Mouse (Mus musculus) embryonic facial prominence, embryonic 14.5 days (tissue): Measurements from ENCODE around the gene Nlrp3. TPM values are rescaled to one million over a fixed set of nuclear protein-coding genes. Genes with fewer than 3 reads are reported as not detected.

Source experiments
- ATAC-seq: fragments of 200-750 bp; cut with Nextera tagmentation; 2 replicates; pipeline ENCODE4 v1.8.0; 2017; ENCODE audit warnings: low read depth, moderate number of reproducible peaks, moderate TSS enrichment
- DNase-seq: peaks from one replicate; pipeline ENCODE4 v3.0.0-alpha.2; 2015; ENCODE audit warnings: low spot score
- H3K27ac ChIP-seq: fragments of 300-500 bp; sonication (generic); replicated peaks from 2 replicates; pipeline ENCODE4 v1.5.1; 2014; ENCODE audit warnings: low read depth, mild to moderate bottlenecking, low read length, moderate library complexity
- H3K27me3 ChIP-seq: fragments of 300-500 bp; sonication (generic); replicated peaks from 2 replicates; pipeline ENCODE4 v1.6.1; 2014; ENCODE audit warnings: low read length; ENCODE audit not compliant: control insufficient read depth, insufficient read depth
- H3K36me3 ChIP-seq: fragments of 300-500 bp; sonication (generic); 2 replicates; pipeline ENCODE4 v1.6.1; 2014; ENCODE audit warnings: low read length, mixed read lengths; ENCODE audit not compliant: control insufficient read depth, insufficient read depth
- H3K4me1 ChIP-seq: fragments of 300-500 bp; sonication (generic); 2 replicates; pipeline ENCODE4 v1.6.1; 2014; ENCODE audit warnings: antibody characterized with exemption, low read length; ENCODE audit not compliant: control insufficient read depth, insufficient read depth
- H3K4me2 ChIP-seq: fragments of 300-500 bp; sonication (generic); 2 replicates; pipeline ENCODE4 v1.6.1; 2014; ENCODE audit warnings: low read depth, mild to moderate bottlenecking, low read length, moderate library complexity, mixed read lengths
- H3K4me3 ChIP-seq: fragments of 300-500 bp; sonication (generic); 2 replicates; pipeline ENCODE4 v1.5.1; 2014; ENCODE audit warnings: low read depth, mild to moderate bottlenecking, low read length
- H3K9ac ChIP-seq: fragments of 300-500 bp; sonication (generic); 2 replicates; pipeline ENCODE4 v1.6.1; 2014; ENCODE audit warnings: low read depth, mild to moderate bottlenecking, low read length, moderate library complexity, mixed read lengths
- H3K9me3 ChIP-seq: fragments of 300-500 bp; sonication (generic); 2 replicates; pipeline ENCODE4 v1.6.1; 2016; ENCODE audit warnings: low read length; ENCODE audit not compliant: control insufficient read depth
- WGBS: fragments of 180-500 bp; shearing (Covaris S2); extraction: QIAGEN DNeasy Blood & Tissue Kit; methylation state at CpG from one replicate; pipeline ENCODE4 v1.1.7; 2014; 5-methylcytosine and 5-hydroxymethylcytosine counted together
- polyA plus RNA-seq: library from polyadenylated mRNA; unstranded; fragments of >200 nt; fragmentation: Nextera tagmentation; extraction: Ambion mirVana; gene quantifications from 2 replicates; pipeline ENCODE4 v1.2.1, GENCODE M21; 2014

The Nlrp3 gene
- polyA plus RNA-seq = 0.29 and 0.45 TPM in 2 replicates

GRCm38 (mm10) chr11:59541324-59541723 lies at the start of gene Nlrp3:
Gene Nlrp3, plus strand, starts transcription at chr11:59541568.
- Histone ChIP-seq H3K36me3 (no peaks in the 10 kb centered on the region), H3K27me3 (no peaks in the 10 kb centered on the region), H3K4me2 (no peak within 1 kb of the TSS), H3K27ac (no peak within 1 kb of the TSS), H3K4me3 (no peak within 1 kb of the TSS), H3K9me3 (no peaks in the 10 kb centered on the region), H3K9ac (no peak within 1 kb of the TSS), H3K4me1 (no peaks in the 10 kb centered on the region)
- DNase-seq (no peak), ATAC-seq (no peak)
- 46% methylated on average over 3 of the region's 3 CpGs for WGBS

- 81% methylated on average over 6 of the region's 6 CpGs for WGBS
- ATAC-seq = no peak
Observed at GRCm38 (mm10) chr11:59496672-59497310, 44.6 kb upstream of the Nlrp3 start.

GRCm38 (mm10) chr11:59497747-59498146 lies 43.6 kb upstream of the Nlrp3 start:
- WGBS = 94% methylated on average over 7 of the region's 7 CpGs
- no peak overlapping the region for H3K4me2 ChIP-seq
- H3K27me3 ChIP-seq = no peaks in the 10 kb centered on the region
- H3K4me3 ChIP-seq = no peak overlapping the region
- ATAC-seq = no peak
- H3K27ac ChIP-seq = no peak overlapping the region
- H3K9ac ChIP-seq = no peak overlapping the region
- H3K4me1 ChIP-seq = no peaks in the 10 kb centered on the region
- peaks cover 100% of the 10 kb centered on the region for H3K36me3 ChIP-seq
- no peak for DNase-seq
- no peaks in the 10 kb centered on the region for H3K9me3 ChIP-seq

More at GRCm38 (mm10) chr11:59496672-59497310, 44.6 kb upstream of the Nlrp3 start:
- no peak overlapping the region for H3K4me2 ChIP-seq
- H3K4me3 ChIP-seq = no peak overlapping the region
- H3K36me3 ChIP-seq = peaks cover 100% of the 10 kb centered on the region
- H3K9me3 ChIP-seq = no peaks in the 10 kb centered on the region
- H3K27me3 ChIP-seq = no peaks in the 10 kb centered on the region
- no peaks in the 10 kb centered on the region for H3K4me1 ChIP-seq
- no peak for DNase-seq
- no peak overlapping the region for H3K27ac ChIP-seq
- 0 out of 2 replicates have a peak overlapping the region, but pooled peaks have one; percentile 1 for H3K9ac ChIP-seq

- Histone ChIP-seq H3K9me3 (no peaks in the 10 kb centered on the region), H3K36me3 (peaks cover 74% of the 10 kb centered on the region), H3K4me3 (no peak overlapping the region), H3K27ac (no peak overlapping the region), H3K27me3 (no peaks in the 10 kb centered on the region), H3K9ac (no peak overlapping the region), H3K4me1 (peaks cover 6% of the 10 kb centered on the region; the same call in 1 of the 2 replicates), H3K4me2 (no peak overlapping the region)
- DNase-seq (no peak), ATAC-seq (no peak)
- WGBS = 95% methylated on average over 5 of the region's 5 CpGs
Observed at GRCm38 (mm10) chr11:59501978-59502700, 39.2 kb upstream of the Nlrp3 start.

GRCm38 (mm10) chr11:59505351-59505838 lies 36.0 kb upstream of the Nlrp3 start:
- DNase-seq = peak; percentile 88
- peaks cover 12% of the 10 kb centered on the region for H3K4me1 ChIP-seq
- peak overlapping the region; percentile 93 for H3K4me3 ChIP-seq
- H3K4me2 ChIP-seq = peak overlapping the region; percentile 72
- no peaks in the 10 kb centered on the region for H3K9me3 ChIP-seq
- H3K36me3 ChIP-seq = peaks cover 48% of the 10 kb centered on the region
- ATAC-seq = peak; percentile 59
- H3K27me3 ChIP-seq = no peaks in the 10 kb centered on the region
- H3K9ac ChIP-seq = peak overlapping the region; percentile 97
- under 1% methylated on average over 21 of the region's 21 CpGs for WGBS
- H3K27ac ChIP-seq = peak overlapping the region; percentile 95

- WGBS = 0% methylated on average over 26 of the region's 71 CpGs
Observed at GRCm38 (mm10) chr11:59505839-59506712, 35.3 kb upstream of the Nlrp3 start.

GRCm38 (mm10) chr11:59506713-59507074 lies 34.7 kb upstream of the Nlrp3 start:
- peak overlapping the region; percentile 93 for H3K4me3 ChIP-seq
- peak; percentile 24 for ATAC-seq

More at GRCm38 (mm10) chr11:59505839-59506712, 35.3 kb upstream of the Nlrp3 start:
- ATAC-seq = peak; percentile 95
- H3K9me3 ChIP-seq = no peaks in the 10 kb centered on the region
- H3K27me3 ChIP-seq = no peaks in the 10 kb centered on the region
- H3K4me3 ChIP-seq = peak overlapping the region; percentile 93
- H3K9ac ChIP-seq = peak overlapping the region; percentile 97
- peak overlapping the region; percentile 72 for H3K4me2 ChIP-seq
- peak; percentile 95 for DNase-seq
- H3K27ac ChIP-seq = peak overlapping the region; percentile 95
- H3K4me1 ChIP-seq = peaks cover 12% of the 10 kb centered on the region
- peaks cover 47% of the 10 kb centered on the region for H3K36me3 ChIP-seq

GRCm38 (mm10) chr11:59511558-59511957 lies 29.8 kb upstream of the Nlrp3 start:
- Histone ChIP-seq H3K27ac (no peak overlapping the region), H3K4me2 (no peak overlapping the region), H3K4me1 (peaks cover 9% of the 10 kb centered on the region; the same call in 1 of the 2 replicates), H3K9me3 (no peaks in the 10 kb centered on the region), H3K4me3 (no peak overlapping the region), H3K36me3 (peaks cover 17% of the 10 kb centered on the region), H3K9ac (no peak overlapping the region), H3K27me3 (no peaks in the 10 kb centered on the region)
- DNase-seq = no peak
- 82% methylated on average over 1 of the region's 1 CpGs for WGBS
- no peak for ATAC-seq

More at GRCm38 (mm10) chr11:59506713-59507074, 34.7 kb upstream of the Nlrp3 start:
- Histone ChIP-seq H3K27ac (peak overlapping the region; percentile 95), H3K36me3 (peaks cover 46% of the 10 kb centered on the region), H3K4me1 (peaks cover 12% of the 10 kb centered on the region), H3K4me2 (peak overlapping the region; percentile 72), H3K27me3 (no peaks in the 10 kb centered on the region), H3K9me3 (no peaks in the 10 kb centered on the region), H3K9ac (peak overlapping the region; percentile 97)
- no peak for DNase-seq
- WGBS = under 1% methylated on average over 14 of the region's 14 CpGs
